Mouse (Mus musculus) brain, embryonic 14.5 days (tissue): ENCODE results near the gene Mkrn2os.

Experiments
- CTCF ChIP-seq: fragments of 200-500 bp; IDR thresholded peaks from 2 replicates; pipeline ENCODE4 v1.5.1; 2012; ENCODE audit warnings: inconsistent platforms, mild to moderate bottlenecking, moderate library complexity, borderline replicate concordance; ENCODE audit not compliant: insufficient read depth, insufficient read length; ENCODE audit errors: extremely low read depth
- POLR2A ChIP-seq: fragments of 200-500 bp; IDR thresholded peaks from 2 replicates; pipeline ENCODE4 v1.6.1; 2012; ENCODE audit warnings: mild to moderate bottlenecking, inconsistent platforms, borderline replicate concordance; ENCODE audit not compliant: poor library complexity, insufficient read depth, insufficient read length, severe bottlenecking; ENCODE audit errors: extremely low read depth

DNA sequence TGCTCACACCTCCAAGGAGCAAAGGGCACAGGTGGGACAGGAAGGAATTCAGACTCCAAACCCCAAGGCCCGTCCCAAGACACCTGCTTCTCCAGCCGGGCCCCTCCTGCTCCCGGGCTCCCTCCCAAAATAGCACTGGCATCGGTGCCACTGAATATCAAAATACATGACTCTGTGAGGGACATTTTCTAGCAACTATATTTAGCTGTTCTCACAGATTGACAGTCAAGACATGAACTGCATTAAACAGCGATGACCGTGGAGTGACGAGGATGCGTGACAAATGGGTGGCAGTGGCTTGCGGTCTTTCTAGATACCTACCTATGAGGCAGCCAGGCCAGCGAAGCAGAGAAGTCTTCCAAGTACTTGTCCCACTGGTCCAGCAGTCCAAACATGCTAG, 6.1 kb downstream of the Mkrn2os start:
- TF ChIP-seq POLR2A (no peak), CTCF (no peak)
